Mouse (Mus musculus) thymus, adult 2 months (tissue): Measurements from ENCODE around the gene Heatr5a. TPM values are rescaled to one million over a fixed set of nuclear protein-coding genes. Genes with fewer than 3 reads are reported as not detected.

Source experiments
- DNase-seq: peaks from one replicate; pipeline ENCODE4 v3.0.0; 2021
- H3K27ac ChIP-seq: fragments of 200-500 bp; 2 replicates; pipeline ENCODE4 v1.5.1; 2012; ENCODE audit warnings: low read length, control low read depth; ENCODE audit not compliant: control insufficient read depth, insufficient read depth
- H3K27me3 ChIP-seq: fragments of 200-500 bp; 2 replicates; pipeline ENCODE4 v1.6.1; 2012; ENCODE audit warnings: mild to moderate bottlenecking, low read length, moderate library complexity, mixed read lengths; ENCODE audit not compliant: control insufficient read depth, insufficient read depth
- H3K36me3 ChIP-seq: fragments of 200-500 bp; 2 replicates; pipeline ENCODE4 v1.6.1; 2012; ENCODE audit warnings: mild to moderate bottlenecking, low read length, moderate library complexity; ENCODE audit not compliant: control insufficient read depth, insufficient read depth
- H3K4me1 ChIP-seq: fragments of 200-500 bp; replicated peaks from 2 replicates; pipeline ENCODE4 v1.6.1; 2012; ENCODE audit warnings: low read length; ENCODE audit not compliant: control insufficient read depth, insufficient read depth
- H3K4me3 ChIP-seq: fragments of 200-500 bp; 2 replicates; pipeline ENCODE4 v1.5.1; 2012; ENCODE audit warnings: mild to moderate bottlenecking, low read length, control low read depth, moderate library complexity; ENCODE audit not compliant: control insufficient read depth, insufficient read depth
- CTCF ChIP-seq: fragments of 200-500 bp; IDR thresholded peaks from 2 replicates; pipeline ENCODE4 v1.5.1; 2012; ENCODE audit warnings: mild to moderate bottlenecking, control low read depth, low read length, moderate library complexity, borderline replicate concordance; ENCODE audit not compliant: control insufficient read depth, poor library complexity, insufficient read depth; ENCODE audit errors: extremely low read depth
- POLR2A ChIP-seq: fragments of 200-500 bp; IDR thresholded peaks from 2 replicates; pipeline ENCODE4 v1.6.1; 2012; ENCODE audit warnings: mild to moderate bottlenecking, low read length, control low read depth, moderate library complexity; ENCODE audit not compliant: control insufficient read depth, poor library complexity, insufficient read depth; ENCODE audit errors: extremely low read depth
- WGBS: fragments of 180-500 bp; shearing (Covaris S2); methylation state at CpG from one replicate; pipeline ENCODE4 v1.1.7; 2018; 5-methylcytosine and 5-hydroxymethylcytosine counted together
- polyA plus RNA-seq: library from polyadenylated mRNA; depleted of rRNA; stranded (reverse); fragments of >200 nt; gene quantifications from 2 replicates; pipeline ENCODE4 v1.2.3, GENCODE M21; 2012

Heatr5a gene
- polyA plus RNA-seq, 1 experiment = 39.9 TPM

GRCm38 (mm10) chr12:52009928-52010629 is 39.0 kb upstream of the Heatr5a start:
- no peak for TF ChIP-seq CTCF
- TF ChIP-seq POLR2A = no peak
- Histone ChIP-seq H3K4me1 (no peaks in the 10 kb centered on the region; the same call in 1 of the 2 replicates), H3K4me3 (no peak overlapping the region), H3K27me3 (no peaks in the 10 kb centered on the region), H3K36me3 (no peaks in the 10 kb centered on the region), H3K27ac (no peak overlapping the region)
- no peak for DNase-seq
- WGBS = 79% methylated on average over 15 of the region's 15 CpGs

- Histone ChIP-seq H3K4me1 (no peaks in the 10 kb centered on the region; the same call in 1 of the 2 replicates), H3K27me3 (no peaks in the 10 kb centered on the region), H3K27ac (no peak overlapping the region), H3K36me3 (no peaks in the 10 kb centered on the region), H3K4me3 (peak overlapping the region; percentile 84)
- 34% methylated on average over 5 of the region's 5 CpGs for WGBS
- TF ChIP-seq POLR2A = no peak
- no peak for TF ChIP-seq CTCF
- DNase-seq = no peak
Observed at GRCm38 (mm10) chr12:52006633-52006994, 35.5 kb upstream of the Heatr5a start.

- H3K27me3 ChIP-seq = no peaks in the 10 kb centered on the region
- peak; percentile 95 for DNase-seq
- H3K4me3 ChIP-seq = peak within 1 kb of the TSS; percentile 84
- peak within 1 kb of the TSS; percentile 6; the same call in 1 of the 2 replicates for H3K27ac ChIP-seq
- no peaks in the 10 kb centered on the region; the same call in 1 of the 2 replicates for H3K4me1 ChIP-seq
- peak; percentile 95 for TF ChIP-seq POLR2A
- no peak; the same call in 1 of the 2 replicates for TF ChIP-seq CTCF
- H3K36me3 ChIP-seq = no peaks in the 10 kb centered on the region
- WGBS = 2% methylated on average over 46 of the region's 46 CpGs
Observed at GRCm38 (mm10) chr12:52005877-52006632, 34.9 kb upstream of the Heatr5a start, which contains the start of gene Dtd2. TSS of gene Dtd2 (minus strand) at chr12:52006501.

- Histone ChIP-seq H3K27me3 (no peaks in the 10 kb centered on the region), H3K36me3 (0 out of 2 replicates have a peak, but pooled peaks cover 5% of the 10 kb centered on the region), H3K27ac (no peak overlapping the region), H3K4me1 (no peaks in the 10 kb centered on the region; the same call in 1 of the 2 replicates), H3K4me3 (no peak overlapping the region)
- TF ChIP-seq POLR2A = no peak
- no peak for TF ChIP-seq CTCF
- 81% methylated on average over 3 of the region's 3 CpGs for WGBS
- no peak for DNase-seq
Observed at GRCm38 (mm10) chr12:52002746-52003145, 31.6 kb upstream of the Heatr5a start.

- Histone ChIP-seq H3K27ac (no peak overlapping the region), H3K4me1 (no peaks in the 10 kb centered on the region; the same call in 1 of the 2 replicates), H3K36me3 (peaks cover 10% of the 10 kb centered on the region; the same call in 1 of the 2 replicates), H3K4me3 (no peak overlapping the region), H3K27me3 (no peaks in the 10 kb centered on the region)
- WGBS = 22% methylated on average over 4 of the region's 4 CpGs
- DNase-seq = peak; percentile 71
- no peak for TF ChIP-seq CTCF
Observed at GRCm38 (mm10) chr12:52001544-52001943, 30.4 kb upstream of the Heatr5a start.

GRCm38 (mm10) chr12:51998366-51998932 is 27.3 kb upstream of the Heatr5a start:
- no peaks in the 10 kb centered on the region for H3K27me3 ChIP-seq
- H3K4me1 ChIP-seq = no peaks in the 10 kb centered on the region
- no peak for DNase-seq
- TF ChIP-seq CTCF (no peak), POLR2A (no peak)
- 79% methylated on average over 9 of the region's 9 CpGs for WGBS
- peaks cover 10% of the 10 kb centered on the region; the same call in 1 of the 2 replicates for H3K36me3 ChIP-seq
- no peak overlapping the region for H3K4me3 ChIP-seq
- no peak overlapping the region for H3K27ac ChIP-seq
